Mouse (Mus musculus) embryonic facial prominence, embryonic 10.5 days (tissue): ENCODE measurements around the gene Olfr1389. TPM values are rescaled to one million over a fixed set of nuclear protein-coding genes. Genes with fewer than 3 reads are reported as not detected.
"Not testable (repeated sequence)": the region's sequence is repeated elsewhere in the genome, so short reads cannot be mapped to it uniquely, and the experiment has no call there.

Experiments
- DNase-seq: peaks from one replicate; pipeline ENCODE4 v3.0.0-alpha.2; 2017; ENCODE audit warnings: low spot score
- H3K27ac ChIP-seq: fragments of 300-500 bp; sonication (generic); replicated peaks from 2 replicates; pipeline ENCODE4 v1.5.1; 2016; ENCODE audit warnings: mild to moderate bottlenecking
- H3K27me3 ChIP-seq: fragments of 300-500 bp; sonication (generic); replicated peaks from 2 replicates; pipeline ENCODE4 v1.6.1; 2016; ENCODE audit warnings: low read depth, mild to moderate bottlenecking; ENCODE audit not compliant: poor library complexity, severe bottlenecking
- H3K36me3 ChIP-seq: fragments of 300-500 bp; sonication (generic); replicated peaks from 2 replicates; pipeline ENCODE4 v1.6.1; 2016; ENCODE audit warnings: mild to moderate bottlenecking, moderate library complexity
- H3K4me1 ChIP-seq: fragments of 300-500 bp; sonication (generic); 2 replicates; pipeline ENCODE4 v1.6.1; 2016
- H3K4me3 ChIP-seq: fragments of 300-500 bp; sonication (generic); 2 replicates; pipeline ENCODE4 v1.5.1; 2016; ENCODE audit warnings: mild to moderate bottlenecking, moderate library complexity
- H3K9me3 ChIP-seq: fragments of 300-500 bp; sonication (generic); 2 replicates; pipeline ENCODE4 v1.6.1; 2016; ENCODE audit warnings: mild to moderate bottlenecking
- WGBS: fragments of 180-500 bp; shearing (Covaris S2); methylation state at CpG from one replicate; pipeline ENCODE4 v1.1.7; 2016; 5-methylcytosine and 5-hydroxymethylcytosine counted together
- polyA plus RNA-seq: library from polyadenylated mRNA; unstranded; fragments of >200 nt; fragmentation: Nextera tagmentation; extraction: Ambion mirVana; gene quantifications from 2 replicates; pipeline ENCODE4 v1.2.1, GENCODE M21; 2016

Olfr1389 gene
- polyA plus RNA-seq: not detected in 2 replicates

DNA sequence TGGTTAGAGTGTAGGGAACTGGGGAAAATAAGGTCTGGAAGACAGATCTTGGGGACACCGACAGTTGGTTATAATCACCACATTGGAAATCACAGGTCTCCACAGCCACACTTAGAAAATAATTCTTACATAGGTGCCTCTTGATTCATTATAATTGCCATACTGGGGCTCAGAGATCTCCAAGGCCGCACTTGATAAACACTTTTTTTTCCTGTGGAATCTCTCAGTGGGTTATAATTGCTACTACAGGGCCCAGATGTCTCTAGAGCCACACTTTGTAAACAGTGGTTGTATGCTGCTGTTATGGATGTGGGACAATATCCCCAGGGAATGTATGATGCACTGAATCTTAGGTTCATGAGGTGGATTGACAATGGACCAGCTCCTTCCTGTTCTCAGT, at the start of gene Olfr1389:
Olfr1389 (plus strand) TSS at position 301 of the 400 bp plus-strand sequence.
- Histone ChIP-seq H3K4me3 (no peak within 1 kb of the TSS), H3K9me3 (no peaks in the 10 kb centered on the region), H3K36me3 (no peaks in the 10 kb centered on the region), H3K27ac (no peak within 1 kb of the TSS), H3K27me3 (no peaks in the 10 kb centered on the region), H3K4me1 (no peaks in the 10 kb centered on the region)
- DNase-seq: no peak
- WGBS: 86% methylated on average over 2 of the region's 2 CpGs

DNA sequence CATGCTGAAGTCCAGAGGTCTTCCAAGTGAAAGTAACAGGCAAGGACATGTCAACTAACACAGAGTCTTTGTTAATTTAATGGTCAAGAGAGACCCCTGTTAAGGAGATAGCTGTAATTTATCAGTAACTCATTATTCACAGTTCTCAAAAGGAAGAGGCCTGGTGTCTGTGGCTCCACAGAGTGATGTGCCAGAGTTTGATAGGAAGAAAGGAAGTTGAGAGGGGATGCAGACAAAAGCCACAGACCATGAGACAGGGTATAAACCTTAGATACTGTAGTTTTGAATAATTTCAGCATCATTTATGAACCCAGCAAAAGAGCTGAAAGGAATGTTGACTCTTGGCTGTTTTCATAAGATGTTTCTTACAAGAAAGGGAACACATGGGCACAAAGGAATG, 39.7 kb upstream of the Olfr1389 start:
- no peaks in the 10 kb centered on the region for H3K36me3 ChIP-seq
- H3K27me3 ChIP-seq: no peaks in the 10 kb centered on the region
- no peak overlapping the region for H3K27ac ChIP-seq
- peaks cover 4% of the 10 kb centered on the region; the same call in 1 of the 2 replicates for H3K9me3 ChIP-seq
- H3K4me3 ChIP-seq: no peak overlapping the region
- DNase-seq: no peak
- H3K4me1 ChIP-seq: no peaks in the 10 kb centered on the region

DNA sequence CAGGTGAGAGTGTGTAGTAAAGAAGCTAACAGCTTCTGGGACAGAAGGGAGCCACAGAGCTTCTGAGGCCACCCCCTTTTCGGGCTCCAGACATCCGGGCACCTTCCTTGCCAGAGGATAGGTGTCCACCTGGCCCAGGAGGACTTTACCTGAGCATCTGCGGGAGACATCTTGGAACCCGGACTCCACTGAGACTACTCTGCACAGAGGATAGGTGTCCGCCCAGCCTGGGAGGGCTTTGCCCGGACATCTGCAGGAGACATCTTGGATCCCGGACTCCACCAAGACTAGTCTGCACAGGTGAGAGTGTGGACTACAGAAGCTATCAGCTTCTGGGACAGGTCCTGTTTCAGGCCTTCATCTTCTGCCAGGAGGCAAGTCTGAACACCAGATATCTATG, 36.7 kb upstream of the Olfr1389 start:
- H3K4me3 ChIP-seq, H3K36me3 ChIP-seq, H3K4me1 ChIP-seq, DNase-seq, H3K27me3 ChIP-seq, H3K9me3 ChIP-seq, H3K27ac ChIP-seq: not testable (repeated sequence)
- WGBS: 91% methylated on average over 7 of the region's 7 CpGs

DNA sequence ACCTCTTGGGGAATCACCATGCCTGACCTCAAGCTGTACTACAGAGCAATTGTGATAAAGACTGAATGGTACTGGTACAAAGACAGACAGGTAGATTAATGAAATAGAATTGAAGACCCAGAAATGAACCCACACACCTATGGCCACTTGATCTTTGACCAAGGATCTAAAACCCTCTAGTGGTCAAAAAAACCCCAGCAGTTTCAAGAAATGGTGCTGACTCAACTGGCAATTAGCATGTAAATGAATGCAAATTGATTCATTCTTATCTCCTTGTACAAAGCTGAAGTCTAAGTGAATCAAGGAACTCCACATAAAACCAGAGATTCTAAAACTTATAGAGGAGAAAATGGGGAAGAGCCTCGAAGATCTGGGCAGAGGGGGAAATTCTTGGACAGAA, 30.2 kb upstream of the Olfr1389 start:
- not testable (repeated sequence) for H3K27me3 ChIP-seq, H3K4me3 ChIP-seq, H3K4me1 ChIP-seq, H3K27ac ChIP-seq, H3K9me3 ChIP-seq, H3K36me3 ChIP-seq, DNase-seq
- 78% methylated on average over 1 of the region's 1 CpGs for WGBS

DNA sequence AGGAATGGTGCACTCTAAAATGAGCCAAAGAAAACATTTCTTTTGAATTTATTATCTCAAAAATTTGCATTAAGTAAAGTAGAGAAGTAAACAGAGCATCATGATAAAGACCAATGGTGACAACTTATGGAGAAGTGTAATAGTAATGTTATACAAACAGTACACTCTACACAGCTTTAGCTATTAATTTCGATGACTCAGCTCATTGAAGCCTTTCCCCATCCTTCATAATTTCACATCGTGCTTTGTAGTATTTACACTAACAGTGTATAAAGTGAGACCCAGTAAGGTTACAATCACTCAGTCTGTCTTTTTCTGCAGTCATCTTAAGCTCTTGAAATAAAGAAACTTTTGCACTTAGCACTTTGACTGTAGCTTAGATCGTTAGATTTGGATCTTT, 16.1 kb upstream of the Olfr1389 start:
- H3K27me3 ChIP-seq: no peaks in the 10 kb centered on the region
- 83% methylated on average over 3 of the region's 3 CpGs for WGBS
- no peaks in the 10 kb centered on the region for H3K9me3 ChIP-seq
- no peaks in the 10 kb centered on the region for H3K4me1 ChIP-seq
- H3K36me3 ChIP-seq: no peaks in the 10 kb centered on the region
- DNase-seq: no peak
- no peak overlapping the region for H3K27ac ChIP-seq
- H3K4me3 ChIP-seq: no peak overlapping the region

DNA sequence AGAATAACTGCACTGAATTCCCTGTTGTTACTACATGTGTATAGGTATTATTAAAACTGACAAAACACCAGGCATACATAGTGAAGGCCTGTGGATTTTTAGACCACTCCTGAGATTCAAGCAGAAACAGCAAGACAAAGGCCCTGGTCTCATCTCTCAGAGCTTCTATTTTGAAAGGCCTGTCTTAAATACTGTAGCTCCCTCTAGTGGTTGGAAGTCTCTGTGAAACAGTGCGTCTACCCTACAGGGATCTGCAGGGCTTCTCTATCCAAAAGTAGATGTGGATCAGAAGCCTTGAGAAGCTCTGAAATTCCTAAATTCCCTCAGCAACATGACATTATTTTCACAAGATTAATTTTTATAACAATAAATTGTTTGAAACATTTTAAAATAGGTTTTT, 12.3 kb upstream of the Olfr1389 start:
- H3K36me3 ChIP-seq: no peaks in the 10 kb centered on the region
- H3K4me3 ChIP-seq: no peak overlapping the region
- H3K27ac ChIP-seq: no peak overlapping the region
- H3K27me3 ChIP-seq: no peaks in the 10 kb centered on the region
- no peaks in the 10 kb centered on the region for H3K4me1 ChIP-seq
- no peaks in the 10 kb centered on the region for H3K9me3 ChIP-seq
- DNase-seq: no peak
- 28% methylated on average over 1 of the region's 1 CpGs for WGBS

DNA sequence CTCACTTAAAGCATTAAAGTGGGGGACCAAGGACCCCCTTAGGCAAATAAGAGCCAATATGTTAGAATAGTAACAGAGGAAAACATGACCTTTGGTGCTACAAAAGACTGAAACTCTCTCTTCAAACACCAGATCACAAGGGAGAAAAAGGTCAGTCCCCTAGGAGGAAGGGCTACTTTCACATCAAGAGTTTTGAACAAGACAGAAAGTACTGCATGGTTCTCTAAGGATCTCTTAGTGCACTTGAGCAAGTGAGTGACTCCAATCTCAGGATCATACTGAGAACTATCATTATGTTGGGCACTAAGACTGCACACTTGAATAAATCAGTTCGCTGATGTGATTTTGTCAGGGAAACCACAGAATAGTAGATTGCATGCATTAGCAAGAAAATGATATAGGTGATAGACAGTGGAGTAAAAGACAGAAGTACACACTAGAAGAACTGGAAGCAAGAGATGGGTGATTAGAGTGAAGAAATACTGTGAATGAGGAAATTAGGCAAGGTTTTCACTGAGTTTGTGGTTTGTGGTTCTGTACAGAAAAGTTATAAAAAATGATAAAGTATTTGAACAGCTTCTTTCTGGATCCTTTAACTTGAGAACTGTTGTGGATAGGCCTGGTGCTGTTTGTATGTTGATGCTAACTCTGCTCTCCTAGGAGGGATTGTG, 2.5 kb downstream of the Olfr1389 start:
- 89% methylated on average over 1 of the region's 1 CpGs for WGBS

DNA sequence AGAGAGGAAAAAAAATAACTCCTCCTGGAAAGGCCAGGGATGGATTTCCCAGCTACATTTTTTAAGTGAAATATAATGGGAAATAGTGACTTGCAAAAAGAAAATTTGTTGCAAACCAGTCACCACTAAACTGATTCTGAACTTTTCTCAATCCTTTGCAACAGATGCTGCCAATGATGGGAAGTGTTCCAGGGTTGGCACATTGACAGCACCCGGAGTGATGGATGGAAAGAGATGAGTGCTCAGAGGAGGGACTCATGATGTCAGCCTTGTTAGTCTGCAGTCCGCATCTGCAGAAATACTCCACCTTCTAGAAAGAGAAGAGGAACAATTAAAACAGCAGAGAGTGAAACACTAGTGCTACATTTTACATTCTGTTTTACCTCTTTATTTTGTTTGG, 6.8 kb downstream of the Olfr1389 start:
- no peak overlapping the region for H3K27ac ChIP-seq
- 0 out of 2 replicates have a peak, but pooled peaks cover 3% of the 10 kb centered on the region for H3K9me3 ChIP-seq
- 87% methylated on average over 2 of the region's 2 CpGs for WGBS
- no peaks in the 10 kb centered on the region for H3K4me1 ChIP-seq
- DNase-seq: no peak
- H3K4me3 ChIP-seq: no peak overlapping the region
- H3K36me3 ChIP-seq: no peaks in the 10 kb centered on the region
- no peaks in the 10 kb centered on the region for H3K27me3 ChIP-seq

More for the DNA sequence above, 2.5 kb downstream of the Olfr1389 start:
- Histone ChIP-seq H3K36me3 (no peaks in the 10 kb centered on the region), H3K4me1 (no peaks in the 10 kb centered on the region), H3K27me3 (no peaks in the 10 kb centered on the region), H3K27ac (no peak overlapping the region), H3K9me3 (no peaks in the 10 kb centered on the region), H3K4me3 (no peak overlapping the region)
- no peak for DNase-seq

DNA sequence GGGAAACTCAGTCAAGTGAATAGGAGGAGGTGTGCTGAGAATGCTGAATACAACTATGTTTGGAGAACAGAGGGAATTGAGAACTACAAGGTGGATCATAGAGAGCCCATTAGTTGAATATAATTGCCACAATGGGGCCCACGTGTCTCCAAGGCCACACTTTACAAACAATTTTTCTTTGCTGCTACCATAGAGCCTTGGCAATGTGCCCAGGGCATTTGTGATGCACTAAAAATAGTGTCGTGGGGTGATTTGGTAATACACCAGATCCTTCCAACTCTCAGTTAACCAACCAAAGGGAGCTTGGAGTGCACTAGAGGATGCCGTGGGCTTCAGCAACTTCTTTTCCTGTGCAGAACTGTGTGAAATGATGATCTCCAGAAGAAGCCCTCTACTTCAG, 13.5 kb downstream of the Olfr1389 start, which contains the start of gene Olfr1388:
Olfr1388 (plus strand) TSS at position 214 of the 400 bp plus-strand sequence.
- no peak within 1 kb of the TSS for H3K4me3 ChIP-seq
- 83% methylated on average over 3 of the region's 3 CpGs for WGBS
- no peak for DNase-seq

DNA sequence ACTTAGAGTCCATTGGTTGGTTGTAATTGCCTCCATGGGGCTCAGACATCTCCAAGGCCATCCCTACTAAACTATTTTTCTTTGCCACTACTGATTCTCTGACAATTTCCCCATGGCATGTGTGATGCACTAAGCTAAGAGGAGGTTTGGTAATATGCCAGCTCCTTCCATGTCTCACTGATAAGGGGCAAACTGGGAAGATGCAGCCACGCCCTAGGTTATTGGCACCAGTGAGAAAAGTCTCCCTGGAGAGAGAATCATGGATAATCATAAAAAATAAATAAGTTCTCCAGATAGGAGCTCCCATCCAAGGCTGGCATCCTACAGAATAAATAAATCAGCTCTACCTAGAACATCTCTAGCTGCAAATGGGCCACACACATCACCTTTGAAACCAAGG, 32.2 kb downstream of the Olfr1389 start, which contains the start of gene Olfr1387:
Olfr1387 (plus strand) TSS at position 301 of the 400 bp plus-strand sequence.
- DNase-seq: no peak
- WGBS: 75% methylated on average over 1 of the region's 1 CpGs
- no peaks in the 10 kb centered on the region for H3K27me3 ChIP-seq

More for the DNA sequence above, 13.5 kb downstream of the Olfr1389 start, which contains the start of gene Olfr1388:
- Histone ChIP-seq H3K4me1 (no peaks in the 10 kb centered on the region), H3K27me3 (no peaks in the 10 kb centered on the region), H3K36me3 (no peaks in the 10 kb centered on the region), H3K27ac (no peak within 1 kb of the TSS), H3K9me3 (0 out of 2 replicates have a peak, but pooled peaks cover 3% of the 10 kb centered on the region)

DNA sequence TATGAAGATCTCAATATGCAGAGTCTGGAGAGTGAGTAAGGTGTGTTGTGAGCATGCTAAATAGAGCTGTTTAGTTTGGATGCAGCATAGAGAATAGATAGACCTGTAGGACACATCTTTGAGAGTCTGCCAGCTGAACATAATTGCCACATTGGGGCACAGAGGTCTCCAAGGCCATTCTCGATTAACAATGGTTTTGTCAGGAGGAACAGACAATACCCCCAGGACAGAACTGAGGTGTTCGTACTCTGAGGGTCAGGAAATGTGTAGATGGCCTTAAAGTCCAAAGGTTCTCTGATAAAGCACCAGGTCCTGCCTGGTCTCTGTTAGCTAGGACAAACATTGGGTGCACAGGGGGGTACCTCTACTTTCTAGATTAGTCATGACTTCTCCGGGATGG, 41.9 kb downstream of the Olfr1389 start, which contains the start of gene Olfr1386:
Olfr1386 (plus strand) TSS at position 301 of the 400 bp plus-strand sequence.
- not testable (repeated sequence) for H3K27me3 ChIP-seq, H3K9me3 ChIP-seq, H3K4me1 ChIP-seq, H3K36me3 ChIP-seq, DNase-seq, H3K27ac ChIP-seq, H3K4me3 ChIP-seq
- WGBS: 82% methylated on average over 3 of the region's 3 CpGs

More for the DNA sequence above, 32.2 kb downstream of the Olfr1389 start, which contains the start of gene Olfr1387:
- H3K9me3 ChIP-seq: no peaks in the 10 kb centered on the region
- H3K27ac ChIP-seq: no peak within 1 kb of the TSS
- H3K4me3 ChIP-seq: no peak within 1 kb of the TSS
- no peaks in the 10 kb centered on the region for H3K36me3 ChIP-seq
- no peaks in the 10 kb centered on the region for H3K4me1 ChIP-seq
